Comparison of ENCODE assay signal across 8 mouse cellular contexts in the genomic region with DNA sequence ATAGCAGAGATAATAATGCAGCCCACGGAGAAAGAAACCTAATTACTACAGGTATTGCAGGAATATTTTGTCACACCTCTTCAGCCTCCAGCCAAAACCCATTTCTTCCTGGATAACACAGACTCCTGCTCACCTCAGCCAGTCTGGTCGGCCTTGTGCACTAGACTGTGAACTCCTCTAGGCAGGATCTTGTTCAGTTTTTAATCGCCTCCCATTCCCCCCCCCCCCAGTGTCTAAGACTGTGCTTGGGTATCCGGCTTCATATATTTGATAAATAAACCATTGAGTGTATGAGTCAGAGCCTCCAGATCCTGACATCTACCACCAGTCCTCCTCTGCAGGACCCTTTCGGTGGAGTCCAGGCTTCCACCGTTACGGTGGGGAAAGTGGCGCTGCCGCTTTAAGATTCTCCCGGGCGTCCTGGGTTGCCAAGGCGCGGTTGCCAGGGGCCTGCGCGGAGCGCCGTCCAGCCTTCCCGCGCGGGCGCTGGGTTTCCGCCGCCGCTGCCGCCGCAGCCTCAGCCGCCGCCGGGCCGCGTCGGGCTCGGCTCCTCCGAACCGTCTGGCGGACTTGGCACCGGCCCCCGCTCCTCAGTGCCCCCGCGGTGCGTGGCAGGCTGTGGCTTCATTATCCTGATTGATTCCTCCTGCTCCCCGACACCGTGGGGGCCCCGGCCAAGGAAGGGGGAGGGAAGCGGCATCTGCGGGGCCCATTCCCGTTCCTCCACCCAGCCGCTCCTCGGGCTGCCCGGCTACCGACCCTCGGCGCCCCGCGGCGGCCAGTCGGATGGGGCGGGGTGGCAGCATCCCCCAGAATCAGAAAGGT. TPM values are rescaled to one million over a fixed set of nuclear protein-coding genes. Genes with fewer than 3 reads are reported as not detected.
A peak's percentile ranks its signal among the peaks of the same experiment; 100 is the strongest.
DNase-seq lines count a peak whose midpoint lies in the region; ATAC-seq and TF ChIP-seq lines count a peak whose summit lies in the region.

No protein-coding gene starts in this region.

- no peak for TF ChIP-seq POLR2A in thymus, adult 2 months (IDR thresholded peaks at IDR 0.05; ENCODE audit: control insufficient read depth, extremely low read depth, insufficient read depth, low read length, poor library complexity)

- H3K4me1 ChIP-seq in thymus, adult 2 months (replicated peaks; ENCODE audit: control insufficient read depth, insufficient read depth, low read length) = no peaks in the 10 kb centered on the region; the same call in 1 of the 2 replicates
- no peaks in the 10 kb centered on the region; the same call in 1 of the 2 replicates for H3K4me1 ChIP-seq in embryonic facial prominence, embryonic 11.5 days (ENCODE audit: control insufficient read depth, insufficient read depth, low read length)
- H3K4me1 ChIP-seq in limb, embryonic 13.5 days = peaks cover 25% of the 10 kb centered on the region
- H3K4me1 ChIP-seq in midbrain, embryonic 14.5 days (ENCODE audit: control insufficient read depth, insufficient read depth, low read length) = peaks cover 16% of the 10 kb centered on the region

- H3K4me3 ChIP-seq in thymus, adult 2 months (ENCODE audit: control insufficient read depth, insufficient read depth, low read length) = peak overlapping the region; percentile 22
- H3K4me3 ChIP-seq in embryonic facial prominence, embryonic 11.5 days (ENCODE audit: low read depth, low read length) = peak overlapping the region; percentile 62
- H3K4me3 ChIP-seq in limb, embryonic 13.5 days = peak overlapping the region; percentile 73
- peak overlapping the region; percentile 66 for H3K4me3 ChIP-seq in midbrain, embryonic 14.5 days (replicated peaks; ENCODE audit: low read depth, low read length)

- no peaks in the 10 kb centered on the region for H3K9me3 ChIP-seq in embryonic facial prominence, embryonic 11.5 days (replicated peaks; ENCODE audit: control insufficient read depth, low read length)
- H3K9me3 ChIP-seq in limb, embryonic 13.5 days = no peaks in the 10 kb centered on the region
- H3K9me3 ChIP-seq in midbrain, embryonic 14.5 days (ENCODE audit: control insufficient read depth, low read length) = no peaks in the 10 kb centered on the region

- H3K27ac ChIP-seq in thymus, adult 2 months (ENCODE audit: control insufficient read depth, insufficient read depth, low read length) = no peak overlapping the region
- H3K27ac ChIP-seq in embryonic facial prominence, embryonic 11.5 days (replicated peaks; ENCODE audit: low read depth, low read length) = no peak overlapping the region
- H3K27ac ChIP-seq in limb, embryonic 13.5 days = no peak overlapping the region
- H3K27ac ChIP-seq in midbrain, embryonic 14.5 days (replicated peaks; ENCODE audit: low read depth, low read length) = peak overlapping the region; percentile 70; the same call in 1 of the 2 replicates

- peaks cover 17% of the 10 kb centered on the region for H3K27me3 ChIP-seq in thymus, adult 2 months (ENCODE audit: control insufficient read depth, insufficient read depth, low read length)
- H3K27me3 ChIP-seq in embryonic facial prominence, embryonic 11.5 days (ENCODE audit: control insufficient read depth, insufficient read depth, low read length) = peaks cover 19% of the 10 kb centered on the region
- peaks cover 81% of the 10 kb centered on the region for H3K27me3 ChIP-seq in limb, embryonic 13.5 days
- peaks cover 14% of the 10 kb centered on the region; the same call in 1 of the 2 replicates for H3K27me3 ChIP-seq in midbrain, embryonic 14.5 days (ENCODE audit: control insufficient read depth, insufficient read depth, low read length)

- peak; percentile 22 for DNase-seq in thymus, adult 2 months
- DNase-seq in thymus, adult 18-20 months = no peak
- DNase-seq in embryonic facial prominence, embryonic 11.5 days (ENCODE audit: low spot score) = peak; percentile 87
- DNase-seq in heart, adult 8-10 months (ENCODE audit: low spot score) = peak; percentile 53
- DNase-seq in kidney, adult 18-20 months = peak; percentile 75
- peak; percentile 93 for DNase-seq in midbrain, embryonic 14.5 days
- peak; percentile 25 to 65 for DNase-seq in spleen, postnatal 4 days (ENCODE audit: low spot score in 2 of 2)

- peak; percentile 78 for ATAC-seq in embryonic facial prominence, embryonic 11.5 days (replicated peaks; ENCODE audit: insufficient number of reproducible peaks, low FRiP score, low TSS enrichment, low read depth)
- ATAC-seq in limb, embryonic 13.5 days (ENCODE audit: low FRiP score, low read depth) = peak; percentile 70
- peak; percentile 71 for ATAC-seq in midbrain, embryonic 14.5 days (ENCODE audit: low FRiP score, low TSS enrichment)

- peak overlapping the region; percentile 76 for H3K9ac ChIP-seq in embryonic facial prominence, embryonic 11.5 days (replicated peaks; ENCODE audit: low read length)
- peak overlapping the region; percentile 80 for H3K9ac ChIP-seq in limb, embryonic 13.5 days
- H3K9ac ChIP-seq in midbrain, embryonic 14.5 days (replicated peaks; ENCODE audit: low read length) = peak overlapping the region; percentile 77

- peak overlapping the region; percentile 96 for H3K4me2 ChIP-seq in embryonic facial prominence, embryonic 11.5 days (ENCODE audit: low read depth, low read length)
- H3K4me2 ChIP-seq in limb, embryonic 13.5 days (replicated peaks) = peak overlapping the region; percentile 95
- peak overlapping the region; percentile 89 for H3K4me2 ChIP-seq in midbrain, embryonic 14.5 days (ENCODE audit: low read length)

- no peak for TF ChIP-seq CTCF in thymus, adult 2 months (IDR thresholded peaks at IDR 0.05; ENCODE audit: borderline replicate concordance, control insufficient read depth, extremely low read depth, insufficient read depth, low read length, poor library complexity)

- WGBS in thymus, adult 2 months = 2% methylated on average over 58 of the region's 58 CpGs
- WGBS in embryonic facial prominence, embryonic 11.5 days = 2% methylated on average over 57 of the region's 58 CpGs
- WGBS in limb, embryonic 13.5 days = 1% methylated on average over 58 of the region's 58 CpGs
- WGBS in midbrain, embryonic 14.5 days = 1% methylated on average over 58 of the region's 58 CpGs

- no peaks in the 10 kb centered on the region for H3K36me3 ChIP-seq in thymus, adult 2 months (ENCODE audit: control insufficient read depth, insufficient read depth, low read length)
- no peaks in the 10 kb centered on the region for H3K36me3 ChIP-seq in embryonic facial prominence, embryonic 11.5 days (replicated peaks; ENCODE audit: control insufficient read depth, insufficient read depth, low read depth, low read length)
- H3K36me3 ChIP-seq in limb, embryonic 13.5 days = no peaks in the 10 kb centered on the region
- no peaks in the 10 kb centered on the region for H3K36me3 ChIP-seq in midbrain, embryonic 14.5 days (ENCODE audit: control insufficient read depth, insufficient read depth, low read length)

RNA-seq across cellular contexts. Expression of gene Neurod2, which starts 35.0 kb away (rescaled TPM):
- polyA plus RNA-seq in thymus, adult 2 months (2012; rRNA removed) = 0.12 and 0.22 TPM in 2 replicates
- polyA plus RNA-seq in embryonic facial prominence, embryonic 11.5 days (2014; fragmentation: Nextera tagmentation; extraction: Ambion mirVana) = 0.13 and 0.24 TPM in 2 replicates
- total RNA-seq in heart, adult 8-10 months (2022) = not detected
- not detected in 2 replicates for polyA plus RNA-seq in limb, embryonic 13.5 days (2015; fragmentation: Nextera tagmentation; extraction: Ambion mirVana)
- polyA plus RNA-seq in midbrain, embryonic 14.5 days (2014; fragmentation: Nextera tagmentation; extraction: Ambion mirVana) = 10.9 and 12.7 TPM in 2 replicates

RNA-seq across cellular contexts. Expression of gene Ppp1r1b, which starts 53.8 kb away (rescaled TPM):
- 5.9 and 11.5 TPM in 2 replicates for polyA plus RNA-seq in thymus, adult 2 months (2012; rRNA removed)
- polyA plus RNA-seq in embryonic facial prominence, embryonic 11.5 days (2014; fragmentation: Nextera tagmentation; extraction: Ambion mirVana) = 0.24 and 0.31 TPM in 2 replicates
- total RNA-seq in heart, adult 8-10 months (2022) = 10 to 100 TPM in 2 of 4 experiments, 1 to 10 TPM in 2; 4.0 to 11.3 (median 7.1) TPM
- 1.5 and 1.9 TPM in 2 replicates for polyA plus RNA-seq in limb, embryonic 13.5 days (2015; fragmentation: Nextera tagmentation; extraction: Ambion mirVana)
- polyA plus RNA-seq in midbrain, embryonic 14.5 days (2014; fragmentation: Nextera tagmentation; extraction: Ambion mirVana) = 0.95 and 1.2 TPM in 2 replicates

Comparison
In these comparisons a context has a peak if more than half of its experiments do, and no peak if none do; other contexts are left out.
1. DNase-seq: peak in thymus, adult 2 months (single experiment), embryonic facial prominence, embryonic 11.5 days (single experiment), heart, adult 8-10 months (single experiment), kidney, adult 18-20 months (single experiment), midbrain, embryonic 14.5 days (single experiment) and spleen, postnatal 4 days (2 of 2); none in thymus, adult 18-20 months (0 of 2).
2. H3K4me3 ChIP-seq: peak in every context shown above with its lines; median percentile 73 in limb, embryonic 13.5 days; 66 in midbrain, embryonic 14.5 days; 62 in embryonic facial prominence, embryonic 11.5 days; 22 in thymus, adult 2 months.
3. Peak in every context shown above with its lines, with median percentiles within 50 percentile points of each other: ATAC-seq, H3K4me2 ChIP-seq and H3K9ac ChIP-seq.